Mouse (Mus musculus) thymus, postnatal 10 days (tissue): ENCODE measurements around the gene Plekhb2.
A peak's percentile ranks its signal among the peaks of the same experiment; 100 is the strongest.

Experiments
- DNase-seq, 2 experiments: peaks; one replicate each; pipeline ENCODE4 v3.0.0; 2021; ENCODE audit warnings: low spot score in 2 of 2

The Plekhb2 gene

GRCm38 (mm10) chr1:34866815-34867573 is 17.2 kb downstream of the Plekhb2 start:
- DNase-seq = peak; percentile 88 to 94

DNA sequence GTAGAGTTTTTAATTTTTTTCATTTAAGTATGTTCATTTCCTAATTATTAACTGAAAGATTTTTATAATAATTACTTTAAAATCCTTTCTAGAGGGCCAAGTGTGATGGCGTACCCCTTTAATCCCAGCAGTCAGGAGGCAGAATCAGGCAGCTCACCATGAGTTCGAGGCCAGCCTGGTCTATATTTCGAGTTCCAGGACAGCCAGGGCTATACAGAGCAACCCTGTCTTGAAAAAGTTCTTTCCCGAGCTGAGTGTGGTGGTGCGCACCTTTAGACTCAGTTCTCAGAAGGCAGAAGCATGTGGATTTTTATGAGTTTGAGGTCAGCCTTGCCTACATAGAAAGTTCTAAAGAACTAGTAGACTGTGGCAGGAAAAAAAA is 17.8 kb downstream of the Plekhb2 start:
- DNase-seq = no peak

DNA sequence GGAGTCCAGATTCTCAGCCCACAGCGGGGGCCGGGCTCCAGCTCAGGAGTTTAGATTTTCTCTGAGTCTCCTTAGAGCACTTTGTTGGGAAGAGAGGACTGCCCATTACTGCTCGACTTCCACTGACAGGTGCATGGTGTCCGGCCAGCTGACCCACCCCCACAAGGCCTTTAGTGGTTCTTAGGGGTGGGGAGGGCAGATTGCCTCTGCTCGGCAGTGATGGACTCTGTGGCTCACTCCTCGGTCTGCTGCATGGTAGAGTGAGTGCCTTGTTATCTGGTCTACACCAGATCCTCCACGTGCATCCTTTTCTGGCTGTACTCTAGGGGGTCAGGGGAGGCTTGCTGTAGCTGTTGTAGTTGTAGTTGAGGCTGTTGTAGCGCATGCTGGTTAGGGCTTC is 18.6 kb downstream of the Plekhb2 start:
- DNase-seq = no peak

GRCm38 (mm10) chr1:34869231-34869630 is 19.5 kb downstream of the Plekhb2 start:
- DNase-seq = no peak

DNA sequence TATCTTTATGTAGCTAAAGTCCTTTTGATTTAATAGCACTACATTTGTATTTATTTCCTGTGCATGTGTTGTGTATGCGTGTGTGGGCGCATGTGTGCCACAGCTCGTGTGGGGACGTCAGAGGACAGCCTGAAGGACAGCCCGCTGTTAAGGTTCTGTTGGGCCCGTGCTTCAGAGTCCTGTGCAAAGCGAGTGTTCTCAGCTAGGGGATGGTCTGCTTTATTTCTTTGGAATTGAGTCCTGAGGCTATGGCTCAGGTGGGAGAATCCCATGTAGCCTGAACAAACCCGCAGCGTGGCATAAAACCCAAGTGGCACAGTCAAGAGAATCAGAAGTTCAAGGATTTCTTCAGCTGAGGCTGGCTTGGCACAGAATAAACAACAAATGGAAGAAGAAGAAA is 21.4 kb downstream of the Plekhb2 start:
- DNase-seq = no peak

DNA sequence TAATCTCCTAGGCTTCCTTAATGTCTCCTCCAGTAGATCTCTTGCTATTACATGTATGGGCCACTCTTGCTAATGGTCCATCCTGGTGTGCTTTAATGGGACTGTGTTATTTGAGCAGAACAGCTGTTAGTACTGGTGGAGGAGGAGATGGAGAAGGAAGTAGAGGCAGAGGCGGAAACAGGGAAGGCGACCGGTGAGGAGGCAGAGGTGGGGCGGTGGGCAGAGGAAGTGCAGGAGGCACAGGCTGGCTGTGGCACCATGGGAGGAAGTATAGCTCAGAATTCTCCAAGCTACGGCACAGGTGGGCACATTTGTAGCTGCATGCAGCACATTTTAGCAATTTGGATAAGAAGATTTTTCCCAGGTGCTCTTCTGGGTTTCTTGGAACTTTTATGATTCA is 23.8 kb downstream of the Plekhb2 start:
- DNase-seq = no peak

GRCm38 (mm10) chr1:34879611-34880010 is 29.8 kb downstream of the Plekhb2 start:
- no peak for DNase-seq

DNA sequence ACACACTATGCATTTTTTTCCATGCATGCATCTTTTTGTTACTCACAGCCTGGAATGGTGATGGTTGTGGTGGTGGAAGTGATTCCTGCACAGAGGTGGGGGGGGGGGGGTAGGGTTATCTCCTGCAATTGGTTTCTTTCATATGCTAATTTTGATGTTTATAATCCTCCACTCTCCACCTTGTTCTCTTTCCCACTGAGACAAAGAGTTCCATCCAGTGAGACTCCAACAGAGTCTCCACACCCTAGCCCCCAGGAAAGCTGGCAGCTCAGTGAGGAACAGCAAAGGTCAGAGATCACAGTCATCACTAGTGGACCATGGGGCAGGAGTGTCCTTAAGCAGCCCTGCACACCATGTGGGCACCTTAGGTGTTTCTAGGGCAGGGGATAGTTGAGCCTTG is 34.0 kb downstream of the Plekhb2 start:
- DNase-seq = no peak

GRCm38 (mm10) chr1:34891559-34892289 is 41.9 kb downstream of the Plekhb2 start:
- peak in 1 of 2 experiments; percentile 18 for DNase-seq

- DNase-seq = no peak
These were observed 42.7 kb downstream of the Plekhb2 start for GRCm38 (mm10) chr1:34892466-34892865.

DNA sequence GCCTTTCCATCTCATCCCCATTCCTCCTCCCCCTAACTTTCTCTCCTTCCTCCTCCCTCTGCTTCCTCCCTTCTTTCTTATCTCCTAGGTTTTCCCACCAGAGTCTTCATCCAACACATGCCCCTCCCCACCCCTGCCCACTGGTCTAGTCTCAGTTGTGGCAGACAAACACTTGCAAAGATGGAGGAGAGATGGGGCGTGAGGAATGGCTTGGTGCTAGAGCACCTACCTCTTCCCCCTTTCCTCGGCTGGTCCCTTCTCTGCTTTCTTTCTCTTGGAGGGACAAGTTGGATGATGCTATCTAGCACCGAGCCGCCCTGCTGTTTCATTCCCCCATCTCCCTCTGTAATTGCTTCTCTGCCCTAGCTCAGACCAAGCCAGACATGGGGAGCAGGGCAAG is 43.6 kb downstream of the Plekhb2 start:
- no peak for DNase-seq

GRCm38 (mm10) chr1:34893831-34894230 is 44.1 kb downstream of the Plekhb2 start:
- DNase-seq = no peak

GRCm38 (mm10) chr1:34896102-34896501 is 46.3 kb downstream of the Plekhb2 start:
- no peak for DNase-seq

DNA sequence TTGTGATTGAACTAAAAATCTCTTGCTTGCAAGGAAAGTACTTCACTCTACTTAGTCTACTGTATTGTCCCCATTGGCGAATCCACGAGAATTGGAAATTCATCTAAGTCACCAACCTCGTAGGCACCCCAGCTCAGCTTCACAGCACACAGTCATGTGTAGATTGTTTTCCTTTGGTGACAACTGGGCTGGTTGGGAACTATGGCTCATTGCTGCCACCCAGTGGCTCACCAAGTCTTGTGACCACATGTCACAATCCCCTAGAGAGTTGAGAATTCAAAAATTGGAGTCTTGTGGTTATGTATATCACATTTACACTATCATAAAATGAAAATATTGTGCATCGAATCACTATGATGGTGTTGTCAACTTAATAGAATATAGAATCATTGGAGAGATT is 47.1 kb downstream of the Plekhb2 start:
- DNase-seq = peak in 1 of 2 experiments; percentile 36

- no peak for DNase-seq
These were observed 78.9 kb downstream of the Plekhb2 start for GRCm38 (mm10) chr1:34928656-34929055.
